Mouse (Mus musculus): ENCODE results near the gene Crls1. TPM values are rescaled to one million over a fixed set of nuclear protein-coding genes. Genes with fewer than 3 reads are reported as not detected.
A peak's percentile ranks its signal among the peaks of the same experiment; 100 is the strongest.

Crls1 gene
- polyA plus RNA-seq (2015; fragmentation: Nextera tagmentation; extraction: Ambion mirVana): 7.7 and 8.4 TPM in 2 replicates

DNA sequence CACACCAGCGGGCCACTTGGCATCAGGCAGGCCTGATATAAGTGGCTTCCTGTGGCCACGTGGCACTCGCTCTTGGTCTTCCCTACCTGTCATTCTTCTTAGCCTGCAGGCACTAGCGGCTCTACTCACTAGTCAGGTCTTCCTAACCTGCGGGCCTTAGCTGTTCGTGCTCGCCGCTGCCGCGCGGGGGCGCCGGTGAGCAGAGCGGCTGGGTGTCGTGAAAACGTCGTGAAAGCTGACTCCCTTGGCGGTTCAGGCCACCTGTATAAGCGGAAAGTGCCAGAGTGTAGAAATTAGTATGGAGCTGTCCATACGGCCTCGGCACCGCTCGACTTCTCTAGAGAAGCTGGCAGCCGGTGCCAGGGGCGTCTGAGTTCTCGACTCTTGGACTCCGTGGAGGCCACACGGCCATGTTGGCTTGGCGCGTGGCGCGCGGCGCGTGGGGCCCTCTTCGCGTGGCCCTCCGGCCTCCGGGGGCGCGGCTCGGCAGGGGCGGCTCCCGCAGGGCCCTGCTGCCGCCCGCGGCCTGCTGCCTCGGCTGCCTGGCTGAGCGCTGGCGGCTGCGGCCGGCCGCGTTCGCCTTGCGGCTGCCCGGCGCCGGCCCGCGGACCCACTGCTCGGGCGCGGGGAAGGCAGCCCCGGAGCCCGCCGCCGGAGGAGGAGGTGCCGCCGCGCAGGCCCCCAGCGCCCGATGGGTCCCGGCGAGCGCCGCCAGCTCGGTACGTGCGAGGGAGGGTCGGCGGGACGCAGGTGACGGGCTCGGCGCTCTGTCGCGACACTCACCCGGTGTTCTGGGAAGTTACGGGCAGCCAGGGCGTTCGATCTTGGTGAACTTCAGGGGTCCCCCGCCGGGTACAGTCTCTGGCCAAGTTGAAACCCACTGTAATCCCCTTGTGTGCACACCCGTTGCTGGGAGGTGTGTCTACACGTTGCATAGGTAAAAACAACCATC, at the start of gene Crls1:
Crls1 (plus strand) TSS at position 260 of the 952 bp plus-strand sequence.
- no peaks in the 10 kb centered on the region for H3K9me3 ChIP-seq (ENCODE audit: control insufficient read depth, low read length)

DNA sequence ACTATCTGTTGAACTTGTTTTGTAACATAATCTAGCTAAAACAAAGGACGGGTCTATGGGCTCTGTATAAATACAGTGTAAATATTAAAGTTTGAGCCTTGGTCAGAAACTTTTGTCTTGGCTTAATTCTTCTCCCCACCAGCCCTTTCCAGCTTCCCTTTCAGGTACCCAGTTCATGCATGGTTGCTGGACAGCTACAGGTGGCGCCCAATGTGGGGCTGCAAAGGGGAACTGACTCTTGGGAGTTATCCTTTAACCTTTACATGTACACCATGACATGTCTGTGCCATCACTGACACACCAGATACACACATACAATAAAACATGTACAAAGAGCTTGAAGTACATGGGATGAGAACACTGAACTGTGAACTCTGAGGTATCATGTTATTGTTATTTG, 43.5 kb upstream of the Crls1 start:
- 80% methylated on average over 2 of the region's 2 CpGs for WGBS
- Histone ChIP-seq H3K4me1 (replicated peaks; ENCODE audit: control insufficient read depth, insufficient read depth, low read length) (no peaks in the 10 kb centered on the region), H3K36me3 (ENCODE audit: control insufficient read depth, insufficient read depth, low read length) (peaks cover 17% of the 10 kb centered on the region), H3K4me3 (ENCODE audit: low read length) (no peak overlapping the region), H3K9me3 (ENCODE audit: control insufficient read depth, low read length) (no peaks in the 10 kb centered on the region), H3K27ac (ENCODE audit: low read length) (no peak overlapping the region), H3K9ac (ENCODE audit: low read length) (no peak overlapping the region), H3K27me3 (ENCODE audit: control insufficient read depth, insufficient read depth, low read depth, low read length) (no peaks in the 10 kb centered on the region), H3K4me2 (ENCODE audit: low read depth, low read length) (no peak overlapping the region)
- no peak for ATAC-seq (ENCODE audit: low read depth)

More for the DNA sequence above, at the start of gene Crls1:
- Histone ChIP-seq H3K4me1 (replicated peaks; ENCODE audit: control insufficient read depth, insufficient read depth, low read length) (peaks cover 11% of the 10 kb centered on the region), H3K4me3 (ENCODE audit: low read length) (peak within 1 kb of the TSS; percentile 98), H3K27me3 (ENCODE audit: control insufficient read depth, insufficient read depth, low read depth, low read length) (no peaks in the 10 kb centered on the region), H3K9ac (ENCODE audit: low read length) (peak within 1 kb of the TSS; percentile 91), H3K27ac (ENCODE audit: low read length) (peak within 1 kb of the TSS; percentile 82), H3K4me2 (ENCODE audit: low read depth, low read length) (peak within 1 kb of the TSS; percentile 85), H3K36me3 (ENCODE audit: control insufficient read depth, insufficient read depth, low read length) (peaks cover 8% of the 10 kb centered on the region)
- under 1% methylated on average over 76 of the region's 96 CpGs for WGBS
- ATAC-seq (ENCODE audit: low read depth): peak; percentile 92

DNA sequence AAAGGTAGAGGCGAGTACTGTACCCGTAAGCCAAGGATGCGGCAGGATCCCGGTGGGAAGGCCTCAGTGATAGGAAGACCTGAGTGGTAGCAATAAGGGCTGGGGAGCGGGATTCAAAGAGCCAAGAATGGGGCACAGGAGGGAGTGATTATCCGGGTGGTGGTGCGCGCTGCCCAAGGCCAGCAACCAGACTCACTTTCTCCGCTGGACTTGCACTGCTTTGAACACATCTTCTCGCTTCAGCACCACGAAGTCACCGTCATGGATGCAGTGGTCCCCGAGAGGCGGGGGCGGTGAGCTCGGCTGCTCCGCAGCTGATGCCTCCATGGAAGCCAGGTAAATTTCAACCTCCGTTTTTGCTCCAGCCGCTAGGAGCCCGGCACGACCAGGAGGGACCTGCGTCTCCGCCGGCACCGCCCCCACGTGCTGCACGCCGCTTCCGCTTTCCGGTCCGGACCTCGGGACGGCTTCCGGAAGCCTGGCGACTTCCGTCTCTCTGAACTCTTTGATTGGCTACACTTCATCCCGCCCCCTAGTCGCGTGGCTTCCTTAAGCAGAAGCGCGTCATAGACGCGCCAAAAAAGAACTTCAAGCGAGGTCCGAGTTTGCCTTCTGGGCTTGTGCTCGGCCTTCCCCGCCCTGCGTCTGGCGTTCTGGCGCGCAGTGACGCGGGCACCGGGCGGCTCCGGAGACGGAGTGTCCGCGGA, 30.7 kb upstream of the Crls1 start, which contains the start of the genes Trmt6 and Mcm8:
Trmt6 (minus strand) TSS at position 448 of the 707 bp plus-strand sequence.
Mcm8 (plus strand) TSS at position 534 of the 707 bp plus-strand sequence.
- peak within 1 kb of the TSS; percentile 86 for H3K4me3 ChIP-seq (ENCODE audit: low read length)
- H3K9me3 ChIP-seq (ENCODE audit: control insufficient read depth, low read length): no peaks in the 10 kb centered on the region
- under 1% methylated on average over 58 of the region's 59 CpGs for WGBS
- H3K4me2 ChIP-seq (ENCODE audit: low read depth, low read length): peak within 1 kb of the TSS; percentile 80
- H3K27ac ChIP-seq (ENCODE audit: low read length): peak within 1 kb of the TSS; percentile 78
- no peaks in the 10 kb centered on the region for H3K36me3 ChIP-seq (ENCODE audit: control insufficient read depth, insufficient read depth, low read length)
- H3K27me3 ChIP-seq (ENCODE audit: control insufficient read depth, insufficient read depth, low read depth, low read length): no peaks in the 10 kb centered on the region
- H3K4me1 ChIP-seq (replicated peaks; ENCODE audit: control insufficient read depth, insufficient read depth, low read length): peaks cover 13% of the 10 kb centered on the region
- peak; percentile 100 for ATAC-seq (ENCODE audit: low read depth)
- H3K9ac ChIP-seq (ENCODE audit: low read length): peak within 1 kb of the TSS; percentile 90

DNA sequence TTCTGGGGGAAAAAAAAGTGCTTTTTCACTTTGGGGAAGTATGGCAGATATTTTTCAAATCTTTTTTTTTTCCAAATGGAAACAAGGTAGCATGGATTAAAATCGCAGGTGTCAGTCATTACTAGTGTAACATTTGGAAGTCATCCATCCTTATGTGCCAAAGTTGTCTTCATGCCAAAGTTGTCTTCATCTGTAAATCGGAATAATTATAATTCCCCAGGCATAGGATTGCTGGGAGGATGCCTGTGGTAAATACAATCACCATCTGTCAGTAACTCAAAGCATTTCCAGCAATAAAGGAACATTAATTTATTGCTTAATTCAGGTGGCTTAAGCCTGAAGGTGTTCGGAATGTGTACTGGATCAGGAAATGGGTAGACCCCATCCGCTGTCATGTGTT, 5.4 kb upstream of the Crls1 start:
- no peak for ATAC-seq (ENCODE audit: low read depth)
- Histone ChIP-seq H3K4me3 (ENCODE audit: low read length) (no peak overlapping the region), H3K9ac (ENCODE audit: low read length) (no peak overlapping the region), H3K27ac (ENCODE audit: low read length) (no peak overlapping the region), H3K36me3 (ENCODE audit: control insufficient read depth, insufficient read depth, low read length) (0 out of 2 replicates have a peak, but pooled peaks cover 4% of the 10 kb centered on the region), H3K9me3 (ENCODE audit: control insufficient read depth, low read length) (no peaks in the 10 kb centered on the region), H3K4me1 (replicated peaks; ENCODE audit: control insufficient read depth, insufficient read depth, low read length) (no peaks in the 10 kb centered on the region), H3K27me3 (ENCODE audit: control insufficient read depth, insufficient read depth, low read depth, low read length) (no peaks in the 10 kb centered on the region), H3K4me2 (ENCODE audit: low read depth, low read length) (no peak overlapping the region)
- 89% methylated on average over 4 of the region's 4 CpGs for WGBS

DNA sequence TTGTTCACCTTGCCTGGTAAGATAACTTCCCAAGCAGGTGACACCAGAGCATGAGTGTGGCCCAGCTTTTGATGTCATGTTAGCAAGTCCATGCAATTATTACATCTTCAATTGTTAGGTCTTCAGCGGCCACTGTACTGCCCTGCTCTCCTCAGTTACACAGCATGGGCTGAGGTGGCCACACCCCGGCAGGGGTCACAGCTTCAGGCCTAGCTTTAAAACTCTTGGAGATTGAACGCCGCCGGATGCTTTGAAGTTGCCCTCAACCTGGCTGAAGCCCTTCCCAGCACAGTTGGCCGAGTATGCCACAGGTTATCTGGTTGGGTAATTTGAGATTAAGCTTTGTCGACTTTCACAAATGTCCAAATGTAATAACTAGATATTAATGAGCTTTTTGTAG, 1.1 kb downstream of the Crls1 start:
- peak overlapping the region; percentile 91 for H3K9ac ChIP-seq (ENCODE audit: low read length)
- peaks cover 11% of the 10 kb centered on the region for H3K4me1 ChIP-seq (replicated peaks; ENCODE audit: control insufficient read depth, insufficient read depth, low read length)
- H3K4me3 ChIP-seq (ENCODE audit: low read length): peak overlapping the region; percentile 98
- no peaks in the 10 kb centered on the region for H3K9me3 ChIP-seq (ENCODE audit: control insufficient read depth, low read length)
- no peaks in the 10 kb centered on the region for H3K27me3 ChIP-seq (ENCODE audit: control insufficient read depth, insufficient read depth, low read depth, low read length)
- H3K36me3 ChIP-seq (ENCODE audit: control insufficient read depth, insufficient read depth, low read length): peaks cover 8% of the 10 kb centered on the region
- 0 out of 2 replicates have a peak, but pooled peaks have one; percentile 10 for ATAC-seq (ENCODE audit: low read depth)
- 17% methylated on average over 7 of the region's 7 CpGs for WGBS
- H3K27ac ChIP-seq (ENCODE audit: low read length): no peak overlapping the region
- peak overlapping the region; percentile 85 for H3K4me2 ChIP-seq (ENCODE audit: low read depth, low read length)

DNA sequence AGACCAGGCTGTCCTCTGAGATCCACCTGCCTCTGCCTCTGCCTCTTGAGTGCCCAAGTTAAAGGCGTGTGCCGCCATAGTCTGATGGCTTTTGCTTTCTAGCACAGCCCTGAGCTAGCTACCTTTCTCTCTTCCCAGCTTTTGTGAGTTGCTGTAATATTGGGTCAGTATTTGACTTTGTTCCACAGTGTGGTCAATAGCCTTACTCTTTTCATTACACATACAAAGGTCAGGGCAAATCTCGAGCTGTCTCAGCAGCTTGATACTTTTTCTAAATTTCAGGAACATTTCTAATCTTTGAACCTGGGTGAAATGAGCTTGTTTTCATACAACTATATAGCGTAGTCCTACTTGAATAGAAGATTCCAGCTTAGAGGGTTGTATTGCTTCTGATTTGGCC, 1.9 kb downstream of the Crls1 start:
- 92% methylated on average over 4 of the region's 4 CpGs for WGBS
- no peaks in the 10 kb centered on the region for H3K9me3 ChIP-seq (ENCODE audit: control insufficient read depth, low read length)
- peak overlapping the region; percentile 85; the same call in 1 of the 2 replicates for H3K4me2 ChIP-seq (ENCODE audit: low read depth, low read length)
- peaks cover 8% of the 10 kb centered on the region for H3K36me3 ChIP-seq (ENCODE audit: control insufficient read depth, insufficient read depth, low read length)
- H3K9ac ChIP-seq (ENCODE audit: low read length): no peak overlapping the region
- H3K27ac ChIP-seq (ENCODE audit: low read length): no peak overlapping the region
- H3K4me3 ChIP-seq (ENCODE audit: low read length): no peak overlapping the region
- peaks cover 11% of the 10 kb centered on the region for H3K4me1 ChIP-seq (replicated peaks; ENCODE audit: control insufficient read depth, insufficient read depth, low read length)
- ATAC-seq (ENCODE audit: low read depth): no peak
- no peaks in the 10 kb centered on the region for H3K27me3 ChIP-seq (ENCODE audit: control insufficient read depth, insufficient read depth, low read depth, low read length)

DNA sequence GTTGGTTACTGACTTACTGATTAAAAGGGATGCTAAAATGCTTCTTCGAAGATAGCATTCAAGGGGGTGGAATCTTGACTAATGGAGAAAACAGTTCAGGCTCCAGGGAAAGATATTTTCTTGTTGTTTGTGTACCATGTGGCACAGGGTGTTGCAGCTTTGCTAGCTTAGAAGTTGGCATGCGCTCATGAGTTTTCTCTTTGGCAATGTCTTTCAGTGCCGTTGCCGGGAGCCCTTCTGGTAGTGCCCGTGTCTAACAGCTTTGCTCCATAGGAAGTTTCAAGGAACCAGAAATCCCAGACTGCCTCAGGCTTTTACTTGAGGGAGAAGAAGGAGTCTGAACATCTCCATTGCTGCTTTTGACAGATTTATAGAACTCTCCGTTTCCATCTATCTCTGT, 2.7 kb downstream of the Crls1 start:
- H3K4me2 ChIP-seq (ENCODE audit: low read depth, low read length): no peak overlapping the region
- H3K9ac ChIP-seq (ENCODE audit: low read length): no peak overlapping the region
- H3K4me3 ChIP-seq (ENCODE audit: low read length): no peak overlapping the region
- H3K36me3 ChIP-seq (ENCODE audit: control insufficient read depth, insufficient read depth, low read length): peaks cover 8% of the 10 kb centered on the region
- no peak overlapping the region for H3K27ac ChIP-seq (ENCODE audit: low read length)
- H3K4me1 ChIP-seq (replicated peaks; ENCODE audit: control insufficient read depth, insufficient read depth, low read length): peaks cover 11% of the 10 kb centered on the region
- no peak for ATAC-seq (ENCODE audit: low read depth)
- WGBS: 90% methylated on average over 6 of the region's 6 CpGs
- H3K27me3 ChIP-seq (ENCODE audit: control insufficient read depth, insufficient read depth, low read depth, low read length): no peaks in the 10 kb centered on the region
- H3K9me3 ChIP-seq (ENCODE audit: control insufficient read depth, low read length): no peaks in the 10 kb centered on the region

DNA sequence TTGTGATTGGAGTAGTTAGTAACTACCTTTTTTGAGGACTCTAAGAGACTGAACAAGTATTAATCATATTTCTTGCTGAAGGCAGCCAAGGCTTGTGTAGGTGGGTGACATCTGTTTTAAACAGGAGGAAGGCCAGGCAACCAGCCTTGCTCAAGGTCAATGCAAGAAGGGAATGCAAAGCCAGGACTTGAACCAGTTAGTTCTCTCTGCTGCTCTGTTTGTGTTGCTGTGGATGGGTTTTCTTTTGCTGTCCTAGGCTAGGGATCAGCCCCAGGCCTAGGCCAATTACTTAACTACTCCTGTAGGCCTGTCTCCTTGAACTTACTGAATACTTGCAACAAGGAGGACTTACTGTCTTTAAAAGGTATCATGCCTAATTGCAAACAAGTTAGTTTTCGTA, 6.6 kb downstream of the Crls1 start:
- ATAC-seq (ENCODE audit: low read depth): no peak
- no peak overlapping the region for H3K4me2 ChIP-seq (ENCODE audit: low read depth, low read length)
- no peak overlapping the region for H3K4me3 ChIP-seq (ENCODE audit: low read length)
- H3K9ac ChIP-seq (ENCODE audit: low read length): no peak overlapping the region
- H3K27me3 ChIP-seq (ENCODE audit: control insufficient read depth, insufficient read depth, low read depth, low read length): no peaks in the 10 kb centered on the region
- no peak overlapping the region for H3K27ac ChIP-seq (ENCODE audit: low read length)
- peaks cover 4% of the 10 kb centered on the region; the same call in 1 of the 2 replicates for H3K4me1 ChIP-seq (replicated peaks; ENCODE audit: control insufficient read depth, insufficient read depth, low read length)
- 86% methylated on average over 1 of the region's 1 CpGs for WGBS
- H3K36me3 ChIP-seq (ENCODE audit: control insufficient read depth, insufficient read depth, low read length): peaks cover 8% of the 10 kb centered on the region
- H3K9me3 ChIP-seq (ENCODE audit: control insufficient read depth, low read length): no peaks in the 10 kb centered on the region

DNA sequence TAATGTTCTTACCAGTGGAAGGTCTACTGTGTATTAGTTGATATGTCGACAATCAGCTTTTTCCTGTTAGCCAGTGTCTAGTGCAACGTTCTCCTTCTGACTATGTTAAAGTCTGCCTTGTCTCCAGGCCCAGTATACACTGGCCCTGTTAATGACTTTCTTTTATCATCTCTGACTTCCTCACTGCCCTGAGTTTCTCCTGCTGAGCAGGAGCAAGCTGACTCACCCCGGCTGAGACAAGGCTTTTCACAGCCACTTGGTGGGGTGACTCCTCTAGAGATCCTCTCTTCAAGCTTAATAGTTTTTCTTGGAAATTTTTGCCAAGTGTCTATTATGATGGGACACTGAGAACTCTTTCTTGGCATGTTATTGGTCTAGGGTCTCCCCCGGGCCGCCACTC, 9.9 kb downstream of the Crls1 start:
- WGBS: 81% methylated on average over 5 of the region's 5 CpGs
- H3K9ac ChIP-seq (ENCODE audit: low read length): no peak overlapping the region
- H3K4me3 ChIP-seq (ENCODE audit: low read length): no peak overlapping the region
- H3K27ac ChIP-seq (ENCODE audit: low read length): no peak overlapping the region
- H3K9me3 ChIP-seq (ENCODE audit: control insufficient read depth, low read length): no peaks in the 10 kb centered on the region
- no peaks in the 10 kb centered on the region for H3K4me1 ChIP-seq (replicated peaks; ENCODE audit: control insufficient read depth, insufficient read depth, low read length)
- peaks cover 1% of the 10 kb centered on the region; the same call in 1 of the 2 replicates for H3K36me3 ChIP-seq (ENCODE audit: control insufficient read depth, insufficient read depth, low read length)
- ATAC-seq (ENCODE audit: low read depth): no peak
- H3K4me2 ChIP-seq (ENCODE audit: low read depth, low read length): no peak overlapping the region
- no peaks in the 10 kb centered on the region for H3K27me3 ChIP-seq (ENCODE audit: control insufficient read depth, insufficient read depth, low read depth, low read length)
